Mouse (Mus musculus) activated CD4-positive, CD25-positive, alpha-beta regulatory T cell, adult 4 months (primary cell): ENCODE data around the gene Gm15107. TPM values are rescaled to one million over a fixed set of nuclear protein-coding genes. Genes with fewer than 3 reads are reported as not detected.
"Not testable (repeated sequence)": the region's sequence is repeated elsewhere in the genome, so short reads cannot be mapped to it uniquely, and the experiment has no call there.

Source experiments
- ATAC-seq: one replicate; pipeline ENCODE4 v1.8.0; 2017
- polyA plus RNA-seq, 2 experiments: library from polyadenylated mRNA; unstranded; fragments of 100-300 nt; shearing (Covaris generic); gene quantifications; one replicate each; pipeline ENCODE4 v1.2.1; 2017

The Gm15107 gene
- not detected for polyA plus RNA-seq

- not testable (repeated sequence) for ATAC-seq
These were observed at the start of gene Gm15107 for GRCm38 (mm10) chrX:148180424-148180823. Gene Gm15107 (plus strand): TSS chrX:148180724.

Other genes starting within 250 kb of the Gm15107 start
- gene Gm15080, start 187.7 kb upstream of the Gm15107 start, polyA plus RNA-seq = not detected